Mouse (Mus musculus) adrenal gland, postnatal 10 days (tissue): ENCODE data around the gene 1700086D15Rik. TPM values are rescaled to one million over a fixed set of nuclear protein-coding genes. Genes with fewer than 3 reads are reported as not detected.

Experiments used
- DNase-seq: peaks from one replicate; pipeline ENCODE4 v3.0.0; 2021; ENCODE audit warnings: mixed read lengths
- total RNA-seq, 2 experiments: library from RNA; stranded (reverse); gene quantifications; 2 replicates each; pipeline ENCODE4 v1.2.3; 2021

The 1700086D15Rik gene
- total RNA-seq, 2 experiments from 2014 or later, result 0.24 to 0.36 TPM

DNA sequence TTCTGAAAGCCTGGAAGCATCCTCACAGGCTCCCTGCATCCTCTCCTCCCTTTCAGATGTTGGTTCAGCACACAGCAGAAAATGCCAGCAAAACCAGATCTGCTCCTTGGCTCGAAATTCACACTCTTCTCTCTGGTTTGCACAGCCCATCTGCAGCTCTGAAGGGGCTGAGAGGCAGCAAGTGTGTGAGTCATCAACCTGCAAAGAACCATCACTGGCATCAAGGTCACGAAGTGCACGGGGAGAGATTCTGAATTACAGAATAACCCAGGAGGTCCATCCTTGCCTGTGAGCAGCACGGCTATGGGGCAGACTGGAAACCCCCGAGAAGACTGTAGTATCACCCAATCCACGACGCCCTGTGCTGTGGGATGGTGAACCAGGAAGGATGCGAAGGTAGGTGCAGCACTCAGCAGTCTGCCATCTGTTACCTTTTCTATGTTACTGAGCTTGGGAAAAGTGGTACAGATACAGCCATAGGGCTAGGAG, 24.4 kb downstream of the 1700086D15Rik start:
- DNase-seq, result no peak

DNA sequence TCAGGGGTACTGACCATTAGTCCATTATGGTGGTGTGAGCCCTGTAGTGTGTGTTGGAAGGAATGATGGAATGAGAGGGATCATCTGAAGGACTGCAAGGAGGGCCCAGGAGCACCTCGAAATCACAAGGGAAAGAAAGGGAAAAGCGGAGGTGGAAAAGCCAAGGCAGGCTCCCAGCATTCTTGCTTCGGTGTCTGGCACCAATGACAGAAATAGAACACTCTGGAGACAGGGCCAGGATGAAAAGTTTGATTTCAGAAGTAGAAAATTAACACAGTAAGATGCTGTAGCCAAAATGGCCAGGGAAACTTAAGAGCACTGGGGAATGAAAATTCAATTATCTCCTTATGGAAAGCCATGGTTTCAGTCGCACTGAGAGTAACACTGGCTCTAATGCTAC, 26.0 kb downstream of the 1700086D15Rik start:
- no peak for DNase-seq

- DNase-seq, result no peak
These were observed 30.6 kb downstream of the 1700086D15Rik start for GRCm38 (mm10) chr11:65129110-65129509.

- peak; percentile 35 for DNase-seq
These were observed 31.0 kb downstream of the 1700086D15Rik start for GRCm38 (mm10) chr11:65128666-65129065.

GRCm38 (mm10) chr11:65126566-65126965, 33.1 kb downstream of the 1700086D15Rik start:
- DNase-seq, result peak; percentile 9

DNA sequence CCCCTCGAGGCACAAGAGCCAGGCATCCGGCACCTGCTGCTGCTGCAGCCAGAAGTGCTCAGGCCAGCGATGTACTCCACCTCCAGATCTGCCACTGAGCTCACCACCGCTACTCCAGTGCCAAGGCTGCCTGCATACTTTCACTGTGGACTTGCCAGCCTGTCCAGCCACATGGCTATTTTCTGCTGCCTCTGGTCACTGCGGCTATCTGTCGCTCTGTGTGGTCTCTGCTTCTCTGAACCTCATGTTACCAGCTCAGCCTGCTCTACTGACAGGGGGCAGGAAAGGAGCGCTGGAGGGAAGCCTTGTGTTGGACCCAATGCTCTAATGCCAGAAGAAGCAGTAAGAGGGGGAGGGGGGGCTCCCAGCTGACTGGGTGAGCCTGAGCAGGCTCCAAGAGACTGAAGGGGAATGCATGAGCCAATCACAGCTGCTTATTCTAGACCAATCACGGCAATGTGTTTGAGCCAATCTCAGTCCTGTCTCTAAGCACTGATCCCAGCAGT, 34.7 kb downstream of the 1700086D15Rik start:
- DNase-seq, result peak; percentile 32

DNA sequence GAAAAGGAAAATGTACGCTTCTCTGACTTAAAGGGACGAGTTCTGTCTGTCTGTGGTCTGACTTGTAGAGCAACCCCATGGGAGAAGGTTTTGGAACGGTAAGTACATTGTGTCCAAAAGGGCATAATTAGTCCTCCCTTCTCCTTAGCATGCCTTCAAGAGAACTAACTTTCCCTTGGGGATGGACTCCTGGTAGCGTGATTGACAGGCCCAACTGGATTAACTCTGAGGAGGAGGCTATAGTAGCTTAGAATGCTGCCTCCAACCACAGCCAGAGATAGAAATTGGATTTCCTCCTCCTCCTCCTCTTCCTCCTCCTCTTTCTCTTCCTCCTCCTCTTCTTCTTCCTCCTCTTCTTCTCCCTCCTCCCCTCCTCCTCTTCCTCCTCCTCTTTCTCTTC, 39.4 kb downstream of the 1700086D15Rik start:
- no peak for DNase-seq

GRCm38 (mm10) chr11:65115811-65116210, 43.9 kb downstream of the 1700086D15Rik start:
- no peak for DNase-seq

- DNase-seq, result no peak
These were observed 47.6 kb downstream of the 1700086D15Rik start for GRCm38 (mm10) chr11:65112086-65112485.

DNA sequence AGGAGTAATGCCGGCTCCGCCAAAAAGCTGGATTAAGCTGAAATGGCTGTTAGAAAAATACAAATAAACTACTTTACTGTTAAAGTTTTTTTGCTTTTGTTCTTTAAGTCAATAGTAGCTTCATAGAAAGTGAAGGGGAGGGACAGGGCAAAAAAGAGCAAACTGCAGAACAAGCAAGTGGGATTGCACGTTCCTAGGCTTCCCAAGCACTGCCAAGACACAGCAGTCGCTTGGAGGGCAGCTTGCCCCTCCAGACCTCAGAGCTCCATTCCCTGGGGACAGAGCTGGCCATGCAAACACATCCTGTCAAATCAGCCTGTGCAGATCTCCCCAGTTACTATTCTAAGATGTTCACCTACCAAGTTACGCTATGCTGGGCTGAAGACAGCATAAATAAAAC, 48.0 kb downstream of the 1700086D15Rik start:
- no peak for DNase-seq

DNA sequence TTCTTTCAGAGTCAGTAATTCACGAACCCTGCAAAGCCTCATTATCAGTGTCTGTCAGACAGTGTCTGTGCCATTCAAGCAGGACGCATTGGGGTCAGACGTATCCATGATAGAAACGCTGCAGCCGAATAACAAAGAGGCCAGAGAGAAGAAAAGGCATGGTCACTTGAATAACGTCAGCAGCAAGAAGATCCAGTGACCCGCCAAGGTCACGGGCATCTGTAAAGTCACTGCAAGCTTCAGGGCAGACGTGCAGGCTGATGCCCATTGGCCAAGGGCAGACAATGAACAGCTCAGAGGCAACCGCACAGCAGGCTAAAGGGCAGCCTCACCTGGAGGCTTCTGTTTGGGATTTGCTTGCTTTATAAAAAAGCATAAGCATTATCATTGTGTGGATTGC, 49.6 kb downstream of the 1700086D15Rik start:
- DNase-seq, result no peak

DNA sequence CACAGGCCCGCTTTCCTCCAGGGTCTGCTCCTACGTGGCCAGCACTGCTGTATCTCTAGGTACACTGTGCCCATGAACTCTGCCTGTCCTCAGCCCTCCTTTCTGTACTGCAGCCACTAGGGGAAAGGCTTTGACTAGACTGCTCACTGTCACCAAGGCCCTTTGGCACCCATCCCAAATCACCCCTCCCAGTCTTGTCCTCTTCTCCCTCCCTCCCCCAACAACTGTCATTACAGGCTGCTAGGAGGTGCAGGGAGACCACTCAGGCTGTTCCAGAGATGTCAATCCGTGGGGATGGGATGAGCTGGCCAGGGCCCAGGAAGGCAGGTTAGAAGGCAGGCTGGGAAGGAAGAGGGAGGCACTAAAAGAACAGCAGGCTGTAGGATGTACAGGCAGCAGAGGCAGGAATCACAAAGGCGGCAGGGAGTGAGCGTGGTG, 51.9 kb downstream of the 1700086D15Rik start:
- DNase-seq, result peak; percentile 48

GRCm38 (mm10) chr11:65107151-65107550, 52.5 kb downstream of the 1700086D15Rik start:
- DNase-seq, result no peak

GRCm38 (mm10) chr11:65104076-65104475, 55.6 kb downstream of the 1700086D15Rik start:
- DNase-seq, result no peak

Other genes with a start within 250 kb of the 1700086D15Rik start
- gene Elac2, start 180.9 kb downstream of the 1700086D15Rik start, total RNA-seq, result 10 to 100 TPM; 32.7 to 34.1 TPM
- gene Arhgap44, start 3.1 kb upstream of the 1700086D15Rik start, total RNA-seq, result 1 to 10 TPM; 7.5 to 8.7 TPM
- gene Myocd, start 110.1 kb upstream of the 1700086D15Rik start, total RNA-seq, result 1 to 10 TPM; 1.3 to 2.1 TPM